Mouse (Mus musculus): ENCODE data around the gene Tle2.

Tle2 gene

DNA sequence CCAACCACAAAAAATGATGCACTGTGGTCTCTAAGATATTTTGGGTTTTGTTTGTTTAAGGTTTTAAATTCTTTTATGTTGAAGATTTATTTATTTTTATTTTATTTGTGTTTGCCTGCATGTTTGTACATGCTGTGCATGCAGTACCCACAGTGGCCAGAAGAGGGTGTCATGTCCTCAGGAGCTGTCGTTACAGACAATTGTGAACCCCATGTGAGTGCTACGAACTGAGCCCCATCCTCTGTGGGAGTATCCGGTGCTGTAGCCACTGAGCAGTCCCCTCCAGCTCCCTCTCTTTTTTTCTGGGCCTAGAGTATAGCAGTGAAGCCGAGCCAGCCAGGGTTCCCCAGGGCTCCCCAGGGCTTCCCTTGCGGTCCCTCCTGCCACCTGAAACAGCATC lies 21.1 kb upstream of the Tle2 start:
- no peak for DNase-seq (ENCODE audit: extremely low read depth, insufficient read length, low spot score)

DNA sequence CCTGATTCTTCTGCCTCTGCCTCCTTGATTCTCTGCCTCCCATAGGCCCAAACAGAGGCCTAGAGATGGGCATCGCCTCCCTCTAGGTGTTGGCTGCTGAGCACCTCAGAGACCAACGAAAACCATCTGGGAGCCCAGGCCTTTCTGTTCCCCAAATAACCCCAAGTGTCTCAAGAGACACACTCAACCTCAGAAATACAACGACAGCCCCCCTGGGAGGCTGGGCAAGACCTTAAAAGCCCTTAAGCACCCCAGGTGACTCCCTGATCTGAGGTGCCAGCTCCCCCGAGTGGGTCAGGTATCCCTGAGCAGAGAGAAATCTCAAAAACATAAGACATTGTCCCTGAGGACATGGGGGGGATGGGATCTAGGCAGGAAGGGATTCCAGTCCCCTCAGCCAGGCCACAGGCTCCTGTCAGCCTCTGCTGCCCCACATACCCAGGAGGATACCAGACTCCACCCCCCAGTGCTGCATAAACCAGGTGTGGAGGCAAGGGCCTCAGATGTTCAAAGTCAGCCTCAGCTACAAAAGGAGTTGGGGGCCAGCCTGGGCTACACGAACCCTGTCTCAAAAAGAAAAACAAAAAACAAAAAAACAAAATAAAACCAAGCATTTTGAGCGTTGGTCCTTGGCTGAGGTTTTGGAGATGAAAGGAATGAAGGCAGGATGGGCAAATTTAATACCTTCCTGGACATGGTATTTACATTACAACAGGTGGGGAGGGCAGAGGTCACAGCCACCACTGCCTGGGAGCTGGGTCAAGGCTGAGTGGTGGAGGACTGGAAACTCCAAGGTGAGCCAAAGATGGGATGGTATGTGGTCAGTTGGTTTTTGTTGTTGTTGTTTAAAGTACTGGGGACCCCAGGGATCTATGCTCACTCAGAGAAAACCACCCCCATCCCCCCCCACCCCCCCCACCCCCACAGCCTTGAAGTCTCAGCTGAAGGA lies 20.3 kb upstream of the Tle2 start:
- DNase-seq (ENCODE audit: extremely low read depth, insufficient read length, low spot score) = no peak

DNA sequence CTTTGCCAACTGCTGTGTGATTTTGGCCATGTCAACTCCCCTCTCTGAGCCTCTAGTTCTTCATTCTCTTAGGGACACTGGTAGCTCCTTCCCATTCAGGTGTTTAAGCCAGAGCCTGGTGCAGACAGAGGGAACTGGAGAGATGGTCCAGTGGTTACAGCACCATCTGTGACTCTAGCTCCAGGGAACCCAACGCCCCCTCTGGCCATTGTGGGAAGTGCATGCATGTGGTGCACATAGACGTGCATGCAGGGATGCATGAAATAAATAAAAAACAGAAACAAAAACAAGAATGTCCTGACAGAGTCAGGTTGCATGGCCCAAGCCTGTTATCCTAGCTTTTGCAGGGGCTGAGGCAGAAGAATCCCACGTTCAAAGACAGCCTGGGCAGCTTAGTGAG lies 18.1 kb upstream of the Tle2 start:
- DNase-seq (ENCODE audit: extremely low read depth, insufficient read length, low spot score) = no peak

DNA sequence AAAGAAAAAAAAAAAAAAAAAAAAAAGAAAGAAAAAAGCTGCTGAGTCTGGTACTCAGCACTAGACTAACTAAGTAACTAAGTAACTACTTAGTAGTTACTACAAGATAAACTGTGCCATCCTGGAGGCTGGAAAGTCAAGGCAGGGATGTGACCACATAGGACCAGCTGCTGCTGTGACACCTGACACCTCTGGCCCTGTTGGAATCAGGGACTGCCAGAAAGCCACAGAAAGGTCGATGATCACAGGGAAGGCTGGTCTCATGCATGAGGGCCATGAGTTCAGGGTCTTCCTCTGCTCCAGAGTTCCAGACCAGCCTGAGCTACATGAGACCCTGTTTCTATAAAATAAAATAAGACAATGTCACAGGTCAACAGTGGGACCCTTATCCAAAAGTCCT lies 16.9 kb upstream of the Tle2 start:
- DNase-seq (ENCODE audit: extremely low read depth, insufficient read length, low spot score) = no peak

DNA sequence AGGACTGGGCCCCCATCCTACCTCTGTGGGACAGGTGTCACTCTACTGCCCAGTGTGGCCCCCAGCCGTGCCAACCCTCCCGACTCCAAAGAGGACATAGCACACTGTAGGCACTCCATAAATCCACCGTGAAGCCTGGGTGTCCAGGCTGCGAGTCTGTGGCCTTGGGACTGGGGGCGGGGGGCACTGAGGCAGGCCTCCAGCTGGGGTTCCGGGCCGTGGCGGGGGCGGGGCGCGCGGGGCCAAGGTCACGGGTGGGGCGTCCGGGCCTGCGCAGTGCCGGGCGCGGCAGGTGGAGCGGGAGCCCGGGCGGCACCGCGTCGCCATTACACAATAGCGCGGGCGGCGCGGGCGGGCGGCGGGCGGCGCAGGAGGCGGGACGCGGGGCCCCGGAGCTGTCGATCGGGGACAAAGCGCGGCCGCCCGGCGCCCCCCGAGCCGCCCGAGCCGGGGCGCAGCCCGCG lies 15.2 kb upstream of the Tle2 start, which contains the start of gene Aes:
Aes (plus strand) TSS at position 326 of the 464 bp plus-strand sequence.
- DNase-seq (ENCODE audit: extremely low read depth, insufficient read length, low spot score) = peak; percentile 49

DNA sequence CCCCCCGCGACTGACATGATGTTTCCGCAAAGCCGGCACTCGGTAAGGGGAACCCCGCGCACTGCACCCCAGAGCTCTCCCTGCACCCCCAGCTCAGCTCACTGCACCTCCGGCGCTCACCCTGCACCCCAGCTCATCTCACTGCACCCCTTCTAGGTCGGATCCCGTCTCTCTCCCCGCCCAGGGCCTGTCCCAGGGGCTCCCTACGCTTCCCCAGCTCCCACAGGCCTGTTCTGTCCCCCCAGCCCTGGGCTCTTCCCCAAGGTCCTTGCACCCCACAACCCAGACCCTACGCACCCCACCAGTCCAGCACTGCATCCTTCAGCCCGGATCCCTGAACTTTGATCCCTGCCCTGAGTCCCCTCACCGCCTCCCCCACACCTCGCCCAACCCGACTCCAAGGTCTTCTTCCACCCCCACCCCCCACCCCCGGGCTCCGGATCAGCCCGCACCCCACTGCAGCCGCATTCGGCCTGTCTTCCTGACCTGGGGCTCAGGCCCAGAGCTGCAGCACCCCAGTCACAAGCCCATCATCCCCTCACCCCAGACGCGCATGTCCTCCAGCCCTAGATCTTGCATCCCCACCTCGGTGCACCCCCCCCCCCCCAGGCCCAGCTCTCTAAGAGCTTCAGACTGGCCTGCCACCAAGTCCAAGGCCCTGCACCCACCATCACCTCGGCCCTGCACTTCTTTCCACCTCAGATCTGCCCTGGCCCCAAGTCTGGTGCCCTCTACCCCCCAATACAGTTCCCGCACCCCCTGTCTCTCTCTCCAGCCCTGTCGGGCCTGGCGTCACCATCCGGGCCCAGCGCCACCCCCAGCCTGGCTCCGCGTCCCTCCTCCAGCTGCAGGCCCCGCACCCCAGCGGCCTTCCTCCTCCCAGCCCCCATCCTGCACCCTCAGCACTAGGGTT lies 14.5 kb upstream of the Tle2 start:
- peak; percentile 74 for DNase-seq (ENCODE audit: extremely low read depth, insufficient read length, low spot score)

DNA sequence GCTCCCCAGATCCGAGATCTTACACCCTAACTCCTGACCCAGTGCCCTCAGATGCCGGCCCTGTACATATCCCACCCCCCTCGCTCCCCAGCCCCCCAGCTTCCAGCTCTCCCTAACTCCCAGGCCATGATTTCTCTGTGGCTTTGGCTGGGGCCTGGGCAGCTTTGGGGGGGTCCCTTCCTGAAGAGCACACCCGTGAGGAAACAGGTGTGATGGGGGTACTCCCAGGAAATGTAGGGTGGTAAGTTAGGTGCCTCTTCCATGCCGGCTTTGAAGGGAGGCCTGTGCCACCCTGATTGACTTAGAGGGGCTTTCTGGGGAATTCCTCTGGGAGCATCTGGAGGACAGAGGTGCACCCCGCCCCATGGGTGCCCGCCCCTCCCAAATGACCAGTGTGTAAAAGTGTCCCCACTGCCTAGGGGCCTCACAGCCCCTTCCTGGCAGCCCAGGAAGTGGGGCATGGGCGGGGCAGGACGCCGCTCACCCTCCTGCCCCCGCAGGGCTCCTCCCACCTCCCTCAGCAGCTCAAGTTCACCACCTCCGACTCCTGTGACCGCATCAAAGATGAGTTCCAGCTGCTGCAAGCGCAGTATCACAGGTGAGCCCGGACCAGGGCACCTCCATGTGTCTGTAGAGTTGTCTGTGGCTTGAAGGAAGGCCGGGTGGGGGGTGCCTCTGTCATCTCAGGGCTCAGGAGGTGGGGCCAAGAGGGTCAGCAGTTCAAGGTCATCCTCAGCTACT lies 13.5 kb upstream of the Tle2 start:
- DNase-seq (ENCODE audit: extremely low read depth, insufficient read length, low spot score) = peak; percentile 74

DNA sequence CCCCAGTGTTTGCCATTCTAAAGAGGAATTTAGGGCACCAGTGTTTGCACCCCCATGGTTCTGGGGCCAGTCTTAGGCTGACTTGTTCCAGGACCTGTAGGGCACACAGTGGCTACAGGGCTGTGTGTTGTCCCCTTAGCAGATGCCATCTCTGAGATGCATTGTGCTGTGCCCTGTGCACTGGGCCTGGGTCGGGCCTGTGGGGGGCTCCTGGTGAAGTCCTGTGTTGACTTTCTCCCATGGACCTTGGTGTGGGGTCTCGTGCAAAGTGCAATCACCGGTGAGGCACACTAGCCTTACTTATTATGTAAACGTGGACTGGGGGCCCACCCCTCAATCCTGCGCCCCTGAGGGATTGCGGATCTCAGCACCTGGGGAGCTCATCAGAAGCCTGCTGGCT lies 11.9 kb upstream of the Tle2 start:
- DNase-seq (ENCODE audit: extremely low read depth, insufficient read length, low spot score) = no peak

DNA sequence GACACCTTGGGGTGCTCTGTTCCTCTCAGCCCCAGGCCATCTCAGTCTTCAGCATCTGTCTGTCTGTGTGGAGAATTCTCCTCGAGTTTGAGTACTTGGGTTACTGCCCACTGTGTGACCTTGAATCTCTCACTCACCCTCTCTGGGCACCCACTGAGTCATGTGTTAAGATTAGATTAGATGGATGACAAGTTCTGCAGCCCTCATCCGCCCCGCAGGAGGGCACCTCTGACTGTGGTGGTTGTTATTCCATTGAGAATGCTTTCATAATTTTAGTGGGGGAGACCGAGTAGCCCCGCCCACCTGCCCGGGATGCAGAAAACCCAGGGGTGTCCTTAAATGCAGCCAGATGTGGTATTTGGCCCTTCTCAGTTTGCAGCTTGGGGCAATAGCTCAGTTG lies 10.9 kb upstream of the Tle2 start:
- DNase-seq (ENCODE audit: extremely low read depth, insufficient read length, low spot score) = peak; percentile 87

DNA sequence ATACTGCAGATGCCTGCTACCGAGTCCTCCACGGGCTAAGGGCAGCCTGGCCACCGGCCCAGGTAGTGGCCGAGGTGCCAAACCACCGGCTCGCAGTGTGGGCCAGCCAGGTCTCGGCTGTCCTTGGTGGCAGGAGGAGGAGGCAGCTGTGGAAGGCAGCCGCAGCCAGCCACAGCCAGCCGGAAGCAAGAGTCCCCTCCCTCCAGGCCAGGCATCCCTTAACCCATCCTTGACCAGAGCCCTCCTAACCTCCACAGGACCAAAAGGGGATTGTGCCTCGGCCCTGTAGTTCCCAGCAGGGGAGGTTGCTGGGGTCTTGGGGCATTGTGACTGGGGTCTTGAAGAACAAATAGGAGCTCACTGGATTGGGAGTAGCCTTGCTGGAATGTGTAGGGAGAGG lies 10.1 kb upstream of the Tle2 start:
- DNase-seq (ENCODE audit: extremely low read depth, insufficient read length, low spot score) = peak; percentile 96

DNA sequence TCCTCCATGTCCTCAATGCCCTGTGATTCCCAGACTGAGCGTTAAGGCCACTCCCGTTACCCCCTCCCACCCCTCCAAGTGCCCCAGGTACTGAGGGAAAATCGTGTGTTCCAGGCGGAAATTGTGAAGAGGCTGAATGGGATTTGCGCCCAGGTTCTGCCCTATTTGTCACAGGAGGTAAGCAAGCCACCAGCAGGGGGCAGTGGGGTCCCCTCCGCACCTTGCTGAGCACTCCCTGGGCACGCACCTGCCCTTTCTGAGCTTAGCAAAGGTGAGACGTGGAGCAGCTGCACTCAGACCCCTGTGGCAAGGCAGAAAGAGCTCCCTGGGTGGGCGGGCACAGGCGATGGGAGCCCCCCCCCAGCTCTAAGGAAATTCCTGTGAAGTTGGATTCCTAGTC lies 9.6 kb upstream of the Tle2 start:
- DNase-seq (ENCODE audit: extremely low read depth, insufficient read length, low spot score) = no peak

DNA sequence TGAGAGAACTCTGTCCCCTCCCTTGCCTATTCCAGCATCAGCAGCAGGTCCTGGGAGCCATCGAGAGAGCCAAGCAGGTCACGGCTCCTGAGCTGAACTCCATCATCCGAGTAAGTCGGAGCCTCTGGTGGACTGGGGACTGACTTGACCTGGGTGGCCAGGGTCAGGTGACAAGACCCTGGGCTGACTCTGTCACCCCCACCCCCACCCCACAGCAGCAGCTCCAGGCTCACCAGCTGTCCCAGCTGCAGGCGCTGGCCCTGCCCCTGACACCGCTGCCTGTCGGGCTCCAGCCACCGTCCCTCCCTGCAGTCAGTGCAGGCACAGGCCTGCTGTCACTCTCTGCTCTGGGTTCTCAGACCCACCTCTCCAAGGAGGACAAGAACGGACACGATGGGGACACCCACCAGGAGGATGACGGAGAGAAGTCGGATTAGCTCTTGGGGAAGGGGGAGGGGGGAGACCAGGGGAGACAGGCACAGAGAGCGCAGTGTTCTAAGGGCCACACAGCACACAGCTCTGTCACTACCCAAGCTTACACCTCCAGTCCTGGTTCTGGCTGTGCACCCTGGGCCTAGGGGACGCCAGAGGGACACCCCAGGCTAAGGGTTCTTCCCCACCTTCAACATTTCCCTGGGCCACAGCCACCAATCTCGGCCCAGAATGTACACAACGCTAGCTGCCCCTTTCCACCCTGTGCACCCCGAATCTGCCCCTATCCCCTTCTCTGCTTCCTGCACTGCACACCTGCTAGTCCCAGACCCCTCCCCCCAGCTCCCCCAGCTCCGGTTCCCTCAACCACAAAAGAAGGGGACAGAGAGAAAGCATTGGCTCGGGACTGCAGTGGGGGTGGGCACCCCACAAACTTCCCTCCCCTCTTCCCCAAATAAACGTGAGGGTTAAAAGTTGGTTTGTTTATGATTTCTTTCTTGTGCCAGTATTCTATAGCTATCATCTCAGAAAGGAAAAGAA lies 8.8 kb upstream of the Tle2 start:
- no peak for DNase-seq (ENCODE audit: extremely low read depth, insufficient read length, low spot score)

DNA sequence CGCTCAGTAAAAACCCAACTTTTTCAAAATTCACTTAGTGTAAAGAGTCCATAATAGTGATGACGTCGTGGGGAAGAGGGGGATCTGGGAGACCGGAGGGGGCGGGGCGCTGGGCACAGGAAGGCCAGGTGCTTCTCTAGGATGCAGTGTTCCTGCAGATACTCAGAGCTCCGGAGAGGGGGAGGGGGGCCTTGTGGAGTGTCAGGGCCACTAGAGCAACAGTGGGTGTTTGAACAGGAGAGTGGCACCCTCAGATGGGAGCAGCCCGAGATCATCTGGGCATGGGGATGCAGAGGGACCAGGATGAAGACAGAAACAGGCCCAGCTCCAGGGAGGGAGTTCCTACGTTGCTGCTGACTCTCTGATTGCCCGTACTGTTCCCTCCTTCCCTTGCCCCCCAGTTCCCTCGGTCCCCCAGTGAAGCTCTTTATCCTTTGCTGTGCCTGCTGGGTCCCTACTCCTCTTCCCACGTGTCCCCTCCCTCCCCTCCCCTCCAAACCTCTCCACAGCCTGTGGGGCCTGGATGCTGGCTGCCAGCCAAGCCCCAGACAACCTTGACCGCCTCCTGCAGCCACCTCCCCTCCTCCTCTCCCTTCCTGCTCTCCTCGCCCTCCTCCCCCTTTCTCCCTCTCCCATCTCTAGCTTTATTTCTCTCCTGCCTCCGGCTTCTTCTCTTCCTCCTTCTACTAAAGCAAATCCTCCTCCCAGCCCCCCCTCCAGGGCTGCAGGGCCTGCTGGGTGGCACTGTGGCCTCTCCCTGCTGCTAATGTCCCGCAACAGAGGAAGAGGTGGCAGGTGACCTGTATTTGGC lies 5.8 kb upstream of the Tle2 start:
- no peak for DNase-seq (ENCODE audit: extremely low read depth, insufficient read length, low spot score)

DNA sequence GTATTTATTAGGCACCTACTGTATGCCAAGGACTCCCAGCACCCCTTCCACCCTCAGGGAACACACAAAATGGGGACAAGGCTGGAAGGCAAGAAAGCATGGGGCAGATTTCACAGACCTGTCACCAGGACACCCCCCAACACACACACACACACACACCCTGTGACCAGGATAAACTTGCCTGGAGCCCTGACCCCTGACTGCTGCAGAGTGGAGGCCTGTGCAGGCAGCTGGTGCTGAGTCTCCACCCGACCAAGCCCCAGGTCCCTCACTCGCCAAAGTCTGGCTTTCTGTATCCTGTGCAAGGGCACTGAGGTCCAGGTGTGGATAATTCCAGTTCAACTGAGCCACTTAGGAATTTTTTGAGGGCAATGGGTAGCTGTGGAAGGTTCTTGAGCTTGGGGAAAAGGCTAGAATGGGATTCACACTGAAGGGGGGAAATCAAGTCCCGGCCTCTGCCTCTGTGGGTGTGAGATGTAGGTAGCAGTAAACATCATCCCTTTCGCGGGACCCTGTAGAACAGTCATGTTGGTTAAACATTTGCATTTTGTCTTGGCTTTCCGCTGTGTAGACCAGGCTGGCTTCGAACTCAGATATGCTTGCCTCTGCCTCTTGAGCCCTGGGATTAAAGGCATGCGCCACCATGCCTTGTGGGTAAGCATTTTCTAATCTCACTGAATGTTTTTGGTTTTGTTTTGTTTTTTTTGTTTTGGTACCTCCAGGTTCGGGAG lies 4.7 kb upstream of the Tle2 start:
- DNase-seq (ENCODE audit: extremely low read depth, insufficient read length, low spot score) = no peak

DNA sequence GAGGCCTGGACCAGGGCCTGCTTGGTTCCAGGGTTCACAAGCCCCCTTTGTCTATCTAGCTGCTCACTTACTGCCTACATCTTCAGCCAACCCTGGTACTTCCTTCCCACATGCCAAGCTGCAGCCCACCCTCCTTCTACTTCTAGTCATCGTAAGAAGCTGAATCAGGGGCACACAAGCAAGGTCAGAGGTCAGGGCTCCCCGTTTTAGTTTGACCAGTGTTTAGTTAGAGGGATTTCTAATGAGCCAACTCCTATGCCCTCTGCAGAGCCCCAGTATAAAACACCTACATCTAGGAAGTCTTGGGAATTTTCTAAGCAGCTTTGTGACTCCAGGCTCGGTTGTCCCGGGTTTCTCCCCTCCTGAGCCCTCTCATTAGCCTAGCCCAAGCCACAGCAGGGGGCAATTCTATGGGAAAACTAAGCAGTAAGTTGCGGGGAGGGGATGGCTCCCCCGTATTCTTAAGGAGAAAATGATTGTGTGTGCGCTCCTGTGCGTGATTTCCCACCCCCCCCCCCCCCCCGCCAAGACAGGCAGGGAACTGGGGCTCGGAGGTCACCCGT lies 4.0 kb upstream of the Tle2 start:
- no peak for DNase-seq (ENCODE audit: extremely low read depth, insufficient read length, low spot score)

DNA sequence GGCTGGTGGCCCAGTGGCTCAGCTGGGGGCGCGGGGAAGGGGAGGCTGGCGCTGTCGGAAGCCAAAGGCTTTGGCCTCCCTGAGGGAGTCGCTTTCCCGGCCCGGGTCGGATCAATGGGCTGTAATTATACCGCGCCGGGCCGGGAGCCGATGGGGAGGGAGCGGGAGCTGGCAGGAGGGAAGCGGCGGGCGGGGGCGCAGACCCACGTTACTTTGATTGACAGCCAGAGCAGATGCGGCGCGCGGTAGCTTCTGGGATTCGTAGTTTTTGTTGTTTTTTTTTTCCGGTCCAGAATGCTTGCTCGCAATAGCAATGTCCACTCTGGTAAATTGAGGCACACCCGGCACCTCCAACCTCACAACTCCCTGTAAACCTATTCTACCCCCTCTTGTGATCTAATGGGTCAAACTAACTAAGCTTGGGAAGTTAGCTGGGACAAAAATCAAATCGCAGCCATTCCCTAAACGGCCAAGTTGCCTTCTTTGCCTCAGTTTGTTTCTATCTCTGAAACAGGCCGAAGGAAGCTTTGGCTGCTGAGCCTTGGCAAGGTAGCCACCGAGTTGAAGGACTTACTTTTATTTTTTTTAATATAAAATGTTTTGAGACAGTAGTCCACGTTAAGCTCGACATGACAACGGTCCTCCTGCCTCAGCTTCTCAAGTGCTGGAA lies 3.4 kb upstream of the Tle2 start:
- DNase-seq (ENCODE audit: extremely low read depth, insufficient read length, low spot score) = peak; percentile 87

DNA sequence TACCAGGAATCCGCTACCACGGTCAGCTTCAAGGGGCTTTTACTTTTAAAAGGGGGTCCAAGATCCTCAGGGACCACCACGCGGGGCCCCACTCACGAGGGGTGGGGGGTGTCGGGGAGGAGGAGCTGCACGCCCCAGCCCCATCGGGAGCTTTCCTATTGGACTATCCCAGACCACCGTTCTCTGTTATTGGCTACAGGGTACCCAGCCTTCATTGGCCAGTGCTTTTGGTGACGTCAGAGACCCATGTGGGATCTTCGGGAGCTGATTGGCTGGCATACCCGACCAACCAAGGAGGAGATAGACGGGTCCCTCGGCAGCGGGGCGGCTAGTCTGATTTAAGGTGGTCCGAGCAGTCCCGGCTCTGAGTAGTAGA lies 2.9 kb upstream of the Tle2 start:
- DNase-seq (ENCODE audit: extremely low read depth, insufficient read length, low spot score) = peak; percentile 89
